Mouse (Mus musculus) heart, embryonic 16.5 days (tissue): ENCODE data around the gene Atg10. TPM values are rescaled to one million over a fixed set of nuclear protein-coding genes. Genes with fewer than 3 reads are reported as not detected.
A peak's percentile ranks its signal among the peaks of the same experiment; 100 is the strongest.

Experiments used
- ATAC-seq: fragments of 200-750 bp; cut with Nextera tagmentation; replicated peaks from 2 replicates; pipeline ENCODE4 v1.8.0; 2017; ENCODE audit warnings: moderate number of reproducible peaks; ENCODE audit not compliant: insufficient read depth, low FRiP score; ENCODE audit errors: extremely low read depth
- H3K27ac ChIP-seq: fragments of 300-500 bp; sonication (generic); 2 replicates; pipeline ENCODE4 v1.5.1; 2014; ENCODE audit warnings: mild to moderate bottlenecking, low read length, control low read depth, moderate library complexity
- H3K27me3 ChIP-seq: fragments of 300-500 bp; sonication (generic); 2 replicates; pipeline ENCODE4 v1.6.1; 2014; ENCODE audit warnings: low read length, mixed read lengths; ENCODE audit not compliant: control insufficient read depth, insufficient read depth
- H3K36me3 ChIP-seq: fragments of 300-500 bp; sonication (generic); 2 replicates; pipeline ENCODE4 v1.6.1; 2014; ENCODE audit not compliant: control insufficient read depth, insufficient read depth
- H3K4me1 ChIP-seq: fragments of 300-500 bp; sonication (generic); 2 replicates; pipeline ENCODE4 v1.6.1; 2014; ENCODE audit warnings: low read length, mixed read lengths; ENCODE audit not compliant: control insufficient read depth, insufficient read depth
- H3K4me2 ChIP-seq: fragments of 300-500 bp; sonication (generic); 2 replicates; pipeline ENCODE4 v1.6.1; 2014; ENCODE audit warnings: low read depth, mild to moderate bottlenecking, control low read depth, low read length
- H3K4me3 ChIP-seq: fragments of 300-500 bp; sonication (generic); 2 replicates; pipeline ENCODE4 v1.5.1; 2014; ENCODE audit warnings: mild to moderate bottlenecking, control low read depth, low read length
- H3K9ac ChIP-seq: fragments of 300-500 bp; sonication (generic); 2 replicates; pipeline ENCODE4 v1.6.1; 2014; ENCODE audit warnings: low read length, control low read depth
- H3K9me3 ChIP-seq: fragments of 300-500 bp; sonication (generic); replicated peaks from 2 replicates; pipeline ENCODE4 v1.6.1; 2016; ENCODE audit warnings: low read length; ENCODE audit not compliant: control insufficient read depth
- WGBS: fragments of 180-500 bp; shearing (Covaris S2); extraction: QIAGEN DNeasy Blood & Tissue Kit; methylation state at CpG from one replicate; pipeline ENCODE4 v1.1.7; 2014; 5-methylcytosine and 5-hydroxymethylcytosine counted together
- polyA plus RNA-seq: library from polyadenylated mRNA; unstranded; fragments of >200 nt; fragmentation: Nextera tagmentation; extraction: Ambion mirVana; gene quantifications from 2 replicates; pipeline ENCODE4 v1.2.1, GENCODE M21; 2015

Gene Atg10
- polyA plus RNA-seq, 1 experiment from 2014 or later, result 31.3 TPM

GRCm38 (mm10) chr13:90985417-90985816 lies 238.4 kb downstream of the Atg10 start:
- H3K27ac ChIP-seq, result no peak overlapping the region
- no peak for ATAC-seq
- no peaks in the 10 kb centered on the region for H3K9me3 ChIP-seq
- no peaks in the 10 kb centered on the region for H3K36me3 ChIP-seq
- H3K27me3 ChIP-seq, result no peaks in the 10 kb centered on the region
- H3K4me1 ChIP-seq, result no peaks in the 10 kb centered on the region
- 72% methylated on average over 3 of the region's 3 CpGs for WGBS
- H3K9ac ChIP-seq, result no peak overlapping the region
- no peak overlapping the region for H3K4me2 ChIP-seq
- H3K4me3 ChIP-seq, result no peak overlapping the region

DNA sequence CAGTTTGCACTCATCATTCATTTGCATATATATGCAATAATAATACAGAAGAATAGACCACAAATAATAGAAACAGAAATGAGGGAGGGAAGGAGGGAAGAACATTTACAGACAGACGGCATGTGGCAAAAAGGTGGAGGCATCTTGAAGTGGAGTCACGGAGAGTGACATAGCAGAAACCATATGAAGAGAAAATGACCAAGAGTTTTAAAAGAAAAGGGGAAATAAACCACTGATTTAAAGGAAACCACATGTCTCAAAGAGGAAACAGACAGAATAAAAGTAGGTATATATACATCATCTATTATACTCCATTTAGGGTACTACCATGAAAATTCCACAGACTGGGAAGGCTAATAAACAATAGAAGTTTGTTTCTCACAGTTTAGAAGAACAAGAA lies 239.7 kb downstream of the Atg10 start:
- Histone ChIP-seq H3K4me3 (no peak overlapping the region), H3K36me3 (no peaks in the 10 kb centered on the region), H3K4me1 (no peaks in the 10 kb centered on the region), H3K9ac (no peak overlapping the region), H3K4me2 (no peak overlapping the region), H3K27me3 (no peaks in the 10 kb centered on the region), H3K27ac (no peak overlapping the region), H3K9me3 (no peaks in the 10 kb centered on the region)
- ATAC-seq, result no peak
- 77% methylated on average over 2 of the region's 2 CpGs for WGBS

GRCm38 (mm10) chr13:90981798-90982197 lies 242.0 kb downstream of the Atg10 start:
- H3K27me3 ChIP-seq, result no peaks in the 10 kb centered on the region
- no peak overlapping the region for H3K27ac ChIP-seq
- H3K4me2 ChIP-seq, result no peak overlapping the region
- no peaks in the 10 kb centered on the region for H3K36me3 ChIP-seq
- no peaks in the 10 kb centered on the region for H3K4me1 ChIP-seq
- no peaks in the 10 kb centered on the region for H3K9me3 ChIP-seq
- 83% methylated on average over 1 of the region's 1 CpGs for WGBS
- no peak overlapping the region for H3K4me3 ChIP-seq
- no peak overlapping the region for H3K9ac ChIP-seq
- ATAC-seq, result no peak

DNA sequence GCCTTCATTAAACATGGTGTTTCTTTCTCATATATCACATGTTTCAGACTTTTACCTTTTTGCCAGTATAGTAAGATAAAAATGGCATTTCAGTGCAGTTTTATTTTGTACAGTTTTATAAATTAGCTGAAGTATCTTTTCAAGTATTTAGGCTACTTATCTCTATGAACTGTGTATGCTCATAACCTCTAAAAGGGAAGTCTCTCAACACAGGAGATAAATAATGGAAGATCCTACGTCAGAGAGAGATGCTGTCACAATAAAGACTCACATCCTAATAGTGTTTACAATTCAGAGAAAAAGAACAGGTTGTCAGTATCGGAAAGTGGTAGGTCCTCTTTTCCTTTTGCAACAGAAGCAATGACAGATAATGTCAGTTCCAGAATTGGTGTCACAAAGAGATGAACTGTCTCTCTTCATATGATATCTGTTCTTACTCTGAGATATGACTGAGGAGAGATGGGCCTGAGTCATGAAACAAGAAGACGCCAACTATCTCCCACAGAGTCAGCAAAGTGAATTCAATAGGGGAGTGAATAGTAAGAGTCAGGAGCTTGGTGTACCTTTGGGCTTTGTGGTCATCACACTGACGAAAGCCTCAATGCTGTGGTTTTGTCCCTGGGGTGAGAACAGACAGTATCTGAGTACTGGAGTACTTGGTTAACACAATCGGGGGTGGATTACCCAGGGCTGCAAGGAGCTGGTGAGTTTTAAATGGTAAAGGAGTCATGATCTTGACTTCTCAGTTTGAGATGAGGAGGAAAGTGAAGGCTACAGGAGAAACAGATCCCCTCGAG lies 242.7 kb downstream of the Atg10 start:
- no peak overlapping the region for H3K4me3 ChIP-seq
- no peak overlapping the region for H3K9ac ChIP-seq
- H3K9me3 ChIP-seq, result no peaks in the 10 kb centered on the region
- H3K27ac ChIP-seq, result no peak overlapping the region
- no peak overlapping the region for H3K4me2 ChIP-seq
- no peaks in the 10 kb centered on the region for H3K36me3 ChIP-seq
- no peak for ATAC-seq
- no peaks in the 10 kb centered on the region for H3K27me3 ChIP-seq
- H3K4me1 ChIP-seq, result no peaks in the 10 kb centered on the region
- 75% methylated on average over 6 of the region's 6 CpGs for WGBS

DNA sequence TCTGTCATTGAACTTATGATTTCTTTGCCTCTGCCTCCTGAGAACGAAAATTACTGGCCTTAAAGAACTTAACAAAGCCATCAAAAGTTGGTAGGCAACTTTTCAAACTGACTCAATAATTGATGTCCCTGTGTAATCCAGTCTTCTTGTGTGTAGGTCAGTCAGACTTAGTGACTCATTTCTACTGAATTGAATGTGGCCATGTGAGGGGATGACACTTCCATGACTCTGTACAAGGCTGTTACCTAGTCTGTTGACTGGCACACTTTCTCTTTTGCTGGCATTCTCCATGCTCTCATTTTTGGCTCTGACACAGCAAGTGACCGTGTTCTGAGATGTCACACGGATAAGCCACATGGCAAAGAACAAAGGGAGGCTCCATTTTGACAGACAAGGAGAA lies 246.7 kb downstream of the Atg10 start:
- Histone ChIP-seq H3K4me2 (no peak overlapping the region), H3K36me3 (no peaks in the 10 kb centered on the region), H3K4me1 (no peaks in the 10 kb centered on the region), H3K9me3 (no peaks in the 10 kb centered on the region), H3K27me3 (no peaks in the 10 kb centered on the region), H3K9ac (no peak overlapping the region), H3K4me3 (no peak overlapping the region), H3K27ac (no peak overlapping the region)
- 87% methylated on average over 3 of the region's 3 CpGs for WGBS
- ATAC-seq, result no peak

- no peak overlapping the region for H3K27ac ChIP-seq
- H3K4me1 ChIP-seq, result no peaks in the 10 kb centered on the region; the same call in 1 of the 2 replicates
- whole genome bisulfite sequencing, result 71% methylated on average over 7 of the region's 7 CpGs
- H3K4me2 ChIP-seq, result no peak overlapping the region
- no peak overlapping the region for H3K9ac ChIP-seq
- H3K4me3 ChIP-seq, result no peak overlapping the region
- H3K9me3 ChIP-seq, result no peaks in the 10 kb centered on the region
- no peaks in the 10 kb centered on the region for H3K27me3 ChIP-seq
- no peaks in the 10 kb centered on the region for H3K36me3 ChIP-seq
- no peak for ATAC-seq
These were observed 250.4 kb downstream of the Atg10 start for GRCm38 (mm10) chr13:90973409-90973808.

DNA sequence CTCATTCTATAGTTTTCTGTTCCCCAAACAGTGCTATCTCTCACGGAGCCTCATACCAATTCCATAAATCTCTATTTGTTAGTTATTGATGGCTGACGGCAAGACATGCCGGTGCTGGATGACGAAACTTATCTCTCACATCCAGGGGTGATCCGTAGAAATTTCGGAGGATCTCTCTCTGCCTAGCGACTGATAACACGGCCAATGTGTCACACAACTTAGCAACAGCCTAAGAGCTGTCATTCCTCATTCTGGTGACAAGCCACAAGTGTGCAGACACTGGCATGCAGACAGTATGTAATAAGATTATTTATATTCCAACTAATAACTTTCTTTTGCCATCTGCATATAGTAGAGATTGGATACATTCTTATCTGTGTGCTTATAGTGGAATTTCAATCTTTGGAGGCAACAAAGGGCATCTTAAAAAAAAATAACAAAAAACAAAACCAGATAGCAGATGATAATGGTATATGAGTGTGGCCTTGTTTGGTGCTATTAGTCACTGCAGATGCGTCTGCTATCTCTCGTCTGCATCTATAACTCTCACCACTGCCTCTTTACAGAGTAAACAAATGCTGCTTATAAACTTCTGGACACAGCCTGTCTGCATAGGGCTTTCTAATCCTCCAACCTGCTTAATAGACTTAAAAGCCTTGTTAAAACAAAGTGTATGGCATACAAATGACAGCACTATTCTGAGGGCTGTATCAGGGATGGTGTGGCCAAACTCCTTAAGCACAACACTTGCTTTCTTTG lies 253.3 kb downstream of the Atg10 start:
- no peak for ATAC-seq
- Histone ChIP-seq H3K4me2 (no peak overlapping the region), H3K4me1 (no peaks in the 10 kb centered on the region; the same call in 1 of the 2 replicates), H3K27me3 (no peaks in the 10 kb centered on the region), H3K9ac (no peak overlapping the region), H3K36me3 (no peaks in the 10 kb centered on the region), H3K4me3 (no peak overlapping the region), H3K27ac (no peak overlapping the region), H3K9me3 (no peaks in the 10 kb centered on the region)
- 51% methylated on average over 10 of the region's 10 CpGs for WGBS

- H3K9me3 ChIP-seq, result no peaks in the 10 kb centered on the region
- 64% methylated on average over 4 of the region's 4 CpGs for WGBS
- H3K36me3 ChIP-seq, result no peaks in the 10 kb centered on the region
- H3K27ac ChIP-seq, result no peak overlapping the region
- ATAC-seq, result no peak
- no peak overlapping the region for H3K4me3 ChIP-seq
- no peaks in the 10 kb centered on the region; the same call in 1 of the 2 replicates for H3K4me1 ChIP-seq
- no peak overlapping the region for H3K4me2 ChIP-seq
- H3K9ac ChIP-seq, result no peak overlapping the region
- no peaks in the 10 kb centered on the region for H3K27me3 ChIP-seq
These were observed 254.8 kb downstream of the Atg10 start for GRCm38 (mm10) chr13:90968940-90969339.

GRCm38 (mm10) chr13:90967422-90967821 lies 256.3 kb downstream of the Atg10 start:
- H3K36me3 ChIP-seq, result no peaks in the 10 kb centered on the region
- no peak overlapping the region for H3K4me3 ChIP-seq
- H3K9me3 ChIP-seq, result no peaks in the 10 kb centered on the region
- H3K4me2 ChIP-seq, result no peak overlapping the region
- no peaks in the 10 kb centered on the region for H3K27me3 ChIP-seq
- ATAC-seq, result peak; percentile 73; the same call in 1 of the 2 replicates
- peaks cover 10% of the 10 kb centered on the region for H3K4me1 ChIP-seq
- WGBS, result 3% methylated on average over 4 of the region's 4 CpGs
- no peak overlapping the region for H3K27ac ChIP-seq
- no peak overlapping the region for H3K9ac ChIP-seq
